Mouse (Mus musculus) kidney, postnatal 25 days (tissue): ENCODE results near the gene Serpind1.
A peak's percentile ranks its signal among the peaks of the same experiment; 100 is the strongest.

Source experiments
- DNase-seq, 2 experiments: peaks; one replicate each; pipeline ENCODE4 v3.0.0; 2021; ENCODE audit warnings: mixed read lengths in 2 of 2

Gene Serpind1

GRCm38 (mm10) chr16:17356031-17356430 is 24.9 kb downstream of the Serpind1 start:
- DNase-seq = no peak

- DNase-seq = no peak
Observed at GRCm38 (mm10) chr16:17358787-17359186, 27.6 kb downstream of the Serpind1 start.

- no peak for DNase-seq
Observed at GRCm38 (mm10) chr16:17382306-17382705, 51.1 kb downstream of the Serpind1 start.

- DNase-seq = no peak
Observed at GRCm38 (mm10) chr16:17383594-17384326, 52.6 kb downstream of the Serpind1 start.

GRCm38 (mm10) chr16:17392784-17393183 is 61.6 kb downstream of the Serpind1 start:
- DNase-seq = peak in 1 of 2 experiments; percentile 51
